Mouse (Mus musculus) lung, postnatal 0 days (tissue): ENCODE measurements at regions not wholly inside any gene's neighbourhood (a gene's known extent, or its start where the extent isn't known, plus 50 kb on each side); places are given as distances from the start of the nearest gene placed in this dataset.

Experiments used
- CTCF ChIP-seq: IDR thresholded peaks from 2 replicates; pipeline ENCODE4 v1.5.1; 2016; ENCODE audit warnings: antibody characterized with exemption, mild to moderate bottlenecking
- EP300 ChIP-seq: IDR thresholded peaks from 2 replicates; pipeline ENCODE4 v1.6.1; 2016; ENCODE audit warnings: antibody characterized with exemption, mild to moderate bottlenecking, control low read depth

GRCm38 (mm10) chr9:112834441-112835245, 598.9 kb upstream of the Arpp21 start:
- TF ChIP-seq CTCF (no peak), EP300 (no peak)
